Mouse (Mus musculus): ENCODE data around the gene Elmo1. TPM values are rescaled to one million over a fixed set of nuclear protein-coding genes. Genes with fewer than 3 reads are reported as not detected.

Elmo1 gene
- total and polyA plus RNA-seq, 3 experiments, result 5.2 to 7.6 TPM; not detected in 1

DNA sequence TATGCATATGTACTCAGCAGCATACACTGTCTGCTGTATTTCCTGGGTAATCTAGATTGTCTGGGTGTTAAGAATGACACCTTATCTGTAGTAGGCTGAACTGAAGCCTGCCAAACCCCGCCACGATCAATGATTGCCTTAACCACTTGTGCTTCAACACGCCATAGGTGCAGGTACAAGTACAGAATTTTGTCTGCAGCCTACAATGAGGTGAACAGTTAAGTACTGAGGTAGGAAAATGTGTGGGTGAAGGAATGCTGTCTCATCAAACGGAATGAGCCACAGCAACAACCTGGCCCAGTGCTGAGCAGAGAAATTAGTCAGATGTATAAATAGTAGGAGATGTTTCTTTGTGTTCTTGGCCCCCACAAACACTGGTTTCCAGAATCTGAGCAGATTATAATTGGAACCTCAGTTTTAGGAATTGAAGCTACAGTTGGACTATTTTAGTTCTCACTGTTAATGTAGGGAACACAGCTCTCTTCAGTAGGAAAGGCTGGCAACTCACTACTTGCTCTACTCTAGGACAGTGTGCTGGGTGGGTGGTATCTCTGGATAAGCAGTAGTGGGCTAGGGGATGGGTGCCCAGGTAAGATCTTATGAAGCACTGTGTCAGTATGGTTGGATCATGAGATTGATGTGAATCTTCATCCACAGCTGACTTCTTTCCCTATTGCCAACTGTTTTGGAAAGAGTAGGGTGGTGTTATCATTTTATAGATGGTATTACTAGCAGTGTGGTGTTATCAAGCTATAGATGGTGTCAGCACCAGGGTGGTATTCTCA is 4.7 kb downstream of the Elmo1 start:
- no peak for DNase-seq (ENCODE audit: low read depth, low spot score)
- Histone ChIP-seq H3K36me3 (ENCODE audit: control insufficient read depth in 1 of 2, insufficient read depth in 2 of 2, low read length in 2 of 2) (no peaks in the 10 kb centered on the region), H3K27ac (ENCODE audit: control insufficient read depth, low read depth, low read length) (no peak overlapping the region), H3K9ac (ENCODE audit: control insufficient read depth, low read depth, low read length, poor library complexity, severe bottlenecking) (no peak overlapping the region), H3K4me3 (ENCODE audit: control insufficient read depth in 1 of 2, insufficient read depth in 1 of 2, low read depth in 2 of 2, low read length in 2 of 2) (no peak overlapping the region), H3K9me3 (replicated peaks; ENCODE audit: insufficient read depth, low read length) (no peaks in the 10 kb centered on the region), H3K79me2 (ENCODE audit: control insufficient read depth, insufficient read depth, low read length, poor library complexity) (no peaks in the 10 kb centered on the region), H3K27me3 (ENCODE audit: control insufficient read depth in 1 of 2, insufficient read depth in 2 of 2, low read length in 2 of 2) (no peaks in the 10 kb centered on the region), H3K4me1 (ENCODE audit: control insufficient read depth in 1 of 2, insufficient read depth in 2 of 2, low read length in 2 of 2) (no peaks in the 10 kb centered on the region; a peak in 1 of 4 replicates)
- TF ChIP-seq ELF1 (IDR thresholded peaks at IDR 0.05; ENCODE audit: low read depth, low read length) (no peak), NELFE (IDR thresholded peaks at IDR 0.05; ENCODE audit: low read depth, low read length) (no peak), MXI1 (IDR thresholded peaks at IDR 0.05; ENCODE audit: low read depth, low read length) (no peak), MAX (IDR thresholded peaks at IDR 0.05; ENCODE audit: low read length) (no peak), CHD1 (IDR thresholded peaks at IDR 0.05; ENCODE audit: low read depth, low read length) (no peak), MYC (IDR thresholded peaks at IDR 0.05; ENCODE audit: low read depth, low read length) (no peak), HCFC1 (IDR thresholded peaks at IDR 0.05; ENCODE audit: low read depth, low read length) (no peak), USF2 (IDR thresholded peaks at IDR 0.05; ENCODE audit: borderline replicate concordance in 1 of 2, insufficient read depth in 1 of 2, low read depth in 1 of 2, low read length in 2 of 2) (no peak), CHD2 (IDR thresholded peaks at IDR 0.05; ENCODE audit: low read length) (no peak), TAL1 (IDR thresholded peaks at IDR 0.05; ENCODE audit: low read length) (no peak), ETS1 (IDR thresholded peaks at IDR 0.05; ENCODE audit: low read depth, low read length) (no peak), RAD21 (IDR thresholded peaks at IDR 0.05; ENCODE audit: low read depth, low read length) (no peak), KAT2A (conservative IDR thresholded peaks at IDR 0.05; ENCODE audit: low read depth, low read length) (no peak), JUND (IDR thresholded peaks at IDR 0.05; ENCODE audit: low read depth, low read length) (no peak), SMC3 (IDR thresholded peaks at IDR 0.05; ENCODE audit: low read depth, low read length) (no peak), E2F4 (IDR thresholded peaks at IDR 0.05; ENCODE audit: borderline replicate concordance, low read depth, low read length) (no peak), CTCF (IDR thresholded peaks at IDR 0.05 in 2 of 3, conservative IDR thresholded peaks at IDR 0.05 in 1 of 3; ENCODE audit: control insufficient read depth in 1 of 3, insufficient read depth in 1 of 3, low read depth in 2 of 3, low read length in 3 of 3, poor library complexity in 1 of 3, severe bottlenecking in 1 of 3) (no peak), POLR2A (IDR thresholded peaks at IDR 0.05; ENCODE audit: control insufficient read depth in 1 of 2, insufficient read depth in 1 of 2, low read depth in 1 of 2, low read length in 2 of 2, poor library complexity in 1 of 2) (no peak), ZKSCAN1 (IDR thresholded peaks at IDR 0.05; ENCODE audit: low read depth, low read length) (no peak)

- H3K36me3 ChIP-seq (ENCODE audit: control insufficient read depth in 1 of 2, insufficient read depth in 2 of 2, low read length in 2 of 2), result no peaks in the 10 kb centered on the region
- no peak for DNase-seq (ENCODE audit: low read depth, low spot score)
- no peak overlapping the region for H3K4me3 ChIP-seq (ENCODE audit: control insufficient read depth in 1 of 2, insufficient read depth in 1 of 2, low read depth in 2 of 2, low read length in 2 of 2)
- H3K27ac ChIP-seq (ENCODE audit: control insufficient read depth, low read depth, low read length), result no peak overlapping the region
- TF ChIP-seq TAL1 (IDR thresholded peaks at IDR 0.05; ENCODE audit: low read length), result no peak
- TF ChIP-seq NELFE (IDR thresholded peaks at IDR 0.05; ENCODE audit: low read depth, low read length), result no peak
- TF ChIP-seq JUND (IDR thresholded peaks at IDR 0.05; ENCODE audit: low read depth, low read length), result no peak
- no peak for TF ChIP-seq TCF12 (IDR thresholded peaks at IDR 0.05; ENCODE audit: low read depth, low read length)
- TF ChIP-seq MAFK (IDR thresholded peaks at IDR 0.05; ENCODE audit: borderline replicate concordance, low read depth, low read length), result no peak
- no peak for TF ChIP-seq SMC3 (IDR thresholded peaks at IDR 0.05; ENCODE audit: low read depth, low read length)
- TF ChIP-seq UBTF (IDR thresholded peaks at IDR 0.05; ENCODE audit: borderline replicate concordance, insufficient read depth, low read depth, low read length), result no peak
- no peak for TF ChIP-seq SIN3A (IDR thresholded peaks at IDR 0.05; ENCODE audit: low read length)
- TF ChIP-seq RAD21 (IDR thresholded peaks at IDR 0.05; ENCODE audit: low read depth, low read length), result no peak
- no peak for TF ChIP-seq POLR2A (IDR thresholded peaks at IDR 0.05; ENCODE audit: control insufficient read depth in 1 of 2, insufficient read depth in 1 of 2, low read depth in 1 of 2, low read length in 2 of 2, poor library complexity in 1 of 2)
- no peak for TF ChIP-seq MAX (IDR thresholded peaks at IDR 0.05; ENCODE audit: low read length)
- no peak for TF ChIP-seq ZKSCAN1 (IDR thresholded peaks at IDR 0.05; ENCODE audit: low read depth, low read length)
- TF ChIP-seq RCOR1 (IDR thresholded peaks at IDR 0.05; ENCODE audit: low read depth, low read length), result no peak
- TF ChIP-seq ETS1 (IDR thresholded peaks at IDR 0.05; ENCODE audit: low read depth, low read length), result no peak
- TF ChIP-seq MXI1 (IDR thresholded peaks at IDR 0.05; ENCODE audit: low read depth, low read length), result no peak
- TF ChIP-seq USF2 (IDR thresholded peaks at IDR 0.05; ENCODE audit: borderline replicate concordance in 1 of 2, insufficient read depth in 1 of 2, low read depth in 1 of 2, low read length in 2 of 2), result no peak
- TF ChIP-seq TBP (IDR thresholded peaks at IDR 0.05; ENCODE audit: low read depth, low read length), result no peak
- TF ChIP-seq ELF1 (IDR thresholded peaks at IDR 0.05; ENCODE audit: low read depth, low read length), result no peak
- no peak for TF ChIP-seq CHD2 (IDR thresholded peaks at IDR 0.05; ENCODE audit: low read length)
- TF ChIP-seq HCFC1 (IDR thresholded peaks at IDR 0.05; ENCODE audit: low read depth, low read length), result no peak
- no peaks in the 10 kb centered on the region for H3K27me3 ChIP-seq (ENCODE audit: control insufficient read depth in 1 of 2, insufficient read depth in 2 of 2, low read length in 2 of 2)
- no peaks in the 10 kb centered on the region; a peak in 1 of 4 replicates for H3K4me1 ChIP-seq (ENCODE audit: control insufficient read depth in 1 of 2, insufficient read depth in 2 of 2, low read length in 2 of 2)
- no peak overlapping the region for H3K9ac ChIP-seq (ENCODE audit: control insufficient read depth, low read depth, low read length, poor library complexity, severe bottlenecking)
- no peaks in the 10 kb centered on the region for H3K9me3 ChIP-seq (replicated peaks; ENCODE audit: insufficient read depth, low read length)
- H3K79me2 ChIP-seq (ENCODE audit: control insufficient read depth, insufficient read depth, low read length, poor library complexity), result no peaks in the 10 kb centered on the region
Measured at GRCm38 (mm10) chr13:20097006-20097617, 6.7 kb downstream of the Elmo1 start.
